Mouse (Mus musculus): ENCODE measurements at regions not wholly inside any gene's neighbourhood (a gene's known extent, or its start where the extent isn't known, plus 50 kb on each side); places are given as distances from the start of the nearest gene placed in this dataset.

DNA sequence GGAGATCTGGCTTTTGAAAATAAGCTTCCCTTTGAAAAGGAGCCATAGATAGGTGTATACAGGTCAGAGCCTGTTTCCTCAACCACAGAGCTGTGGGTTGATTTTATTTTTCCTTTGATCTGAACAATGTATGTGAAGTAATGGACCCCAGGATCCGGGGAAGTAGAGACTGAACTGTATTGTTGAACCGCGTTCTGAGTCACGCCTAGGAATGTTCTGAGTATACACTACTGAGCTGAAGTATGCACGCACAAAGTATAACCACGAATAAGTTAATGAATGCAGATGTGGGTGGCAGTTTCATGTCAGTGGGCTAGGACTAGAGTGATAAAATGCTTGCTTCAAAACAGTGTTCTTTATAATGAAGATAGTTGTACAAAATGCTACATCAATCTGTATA is 147.7 kb downstream of the Rassf9 start:
- H3K79me3 ChIP-seq (ENCODE audit: low read depth): no peaks in the 10 kb centered on the region
- no peaks in the 10 kb centered on the region for H3K27me3 ChIP-seq (ENCODE audit: control insufficient read depth, insufficient read depth, insufficient read length)
- no peaks in the 10 kb centered on the region for H3K36me3 ChIP-seq (ENCODE audit: control insufficient read depth, insufficient read depth)
- H3ac ChIP-seq (ENCODE audit: control insufficient read depth, insufficient read length, low read depth): no peak overlapping the region
- no peak overlapping the region for H3K4me3 ChIP-seq (ENCODE audit: insufficient read depth, poor library complexity, severe bottlenecking)
- H3K79me2 ChIP-seq (ENCODE audit: control insufficient read depth, insufficient read depth): no peaks in the 10 kb centered on the region
- TF ChIP-seq MYOD1 (IDR thresholded peaks at IDR 0.05; ENCODE audit: control insufficient read depth, insufficient read length, low read depth) (no peak), CEBPB (IDR thresholded peaks at IDR 0.05; ENCODE audit: low read depth) (peak; percentile 28), FOSL1 (IDR thresholded peaks at IDR 0.05; ENCODE audit: insufficient read depth, low read length, poor library complexity, severe bottlenecking) (peak; percentile 79)

DNA sequence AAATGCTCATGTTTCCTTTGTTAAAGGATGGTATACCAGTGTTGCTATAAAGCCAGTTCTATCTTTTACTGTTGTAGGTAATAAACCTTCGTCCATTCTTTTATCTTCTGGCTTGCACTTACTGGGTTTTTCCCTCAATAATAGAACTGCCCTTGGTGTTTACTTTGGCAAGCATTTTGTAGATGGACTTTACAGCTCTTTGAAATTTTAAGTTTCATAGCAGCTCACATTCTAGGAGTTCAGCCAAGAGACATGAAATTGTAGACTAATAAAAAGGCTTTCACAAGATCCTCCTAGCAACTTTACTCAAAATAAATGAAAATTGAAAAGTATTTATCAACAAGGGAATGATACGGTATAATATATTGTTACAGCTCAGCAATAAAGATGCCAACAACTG is 124.5 kb downstream of the Rassf9 start:
- TF ChIP-seq USF1 (IDR thresholded peaks at IDR 0.05; ENCODE audit: low read depth) (no peak), MYOD1 (IDR thresholded peaks at IDR 0.05; ENCODE audit: control insufficient read depth, insufficient read length, low read depth) (no peak), FOSL1 (IDR thresholded peaks at IDR 0.05; ENCODE audit: insufficient read depth, low read length, poor library complexity, severe bottlenecking) (no peak)
- Histone ChIP-seq H3K4me3 (ENCODE audit: insufficient read depth, poor library complexity, severe bottlenecking) (no peak overlapping the region), H3K27me3 (ENCODE audit: control insufficient read depth, insufficient read depth, insufficient read length) (no peaks in the 10 kb centered on the region), H3ac (ENCODE audit: control insufficient read depth, insufficient read length, low read depth) (no peak overlapping the region), H3K79me2 (ENCODE audit: control insufficient read depth, insufficient read depth) (no peaks in the 10 kb centered on the region), H3K79me3 (ENCODE audit: low read depth) (no peaks in the 10 kb centered on the region), H3K36me3 (ENCODE audit: control insufficient read depth, insufficient read depth) (no peaks in the 10 kb centered on the region)

DNA sequence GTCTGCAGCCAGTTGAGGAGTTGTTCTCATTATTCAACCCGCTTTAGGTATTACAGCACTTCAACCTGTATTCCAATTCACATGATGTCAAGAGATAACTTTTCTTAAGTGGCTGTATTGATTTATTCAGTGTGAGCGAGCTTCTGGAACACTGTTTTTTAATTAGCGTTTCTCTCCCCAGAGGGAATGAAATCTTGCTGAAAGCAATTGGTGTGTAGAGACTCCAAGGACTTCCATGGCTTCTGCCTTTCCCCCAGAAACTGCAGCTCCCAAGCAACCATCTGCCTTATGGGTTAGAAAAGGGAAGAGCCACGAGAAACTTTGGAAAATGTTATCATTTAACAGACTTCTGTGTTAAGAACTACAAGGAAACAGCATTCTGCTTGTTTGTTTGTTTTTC is 121.4 kb downstream of the Rassf9 start:
- Histone ChIP-seq H3K4me3 (ENCODE audit: insufficient read depth, poor library complexity, severe bottlenecking) (no peak overlapping the region), H3K79me2 (ENCODE audit: control insufficient read depth, insufficient read depth) (no peaks in the 10 kb centered on the region), H3K36me3 (ENCODE audit: control insufficient read depth, insufficient read depth) (no peaks in the 10 kb centered on the region), H3ac (ENCODE audit: control insufficient read depth, insufficient read length, low read depth) (no peak overlapping the region), H3K79me3 (ENCODE audit: low read depth) (no peaks in the 10 kb centered on the region), H3K27me3 (ENCODE audit: control insufficient read depth, insufficient read depth, insufficient read length) (no peaks in the 10 kb centered on the region)
- TF ChIP-seq CEBPB (IDR thresholded peaks at IDR 0.05; ENCODE audit: low read depth): no peak
- no peak for TF ChIP-seq MYOG (IDR thresholded peaks at IDR 0.05; ENCODE audit: control insufficient read depth, extremely low read depth, insufficient read length)
- no peak for TF ChIP-seq MAX (IDR thresholded peaks at IDR 0.05)
- no peak for TF ChIP-seq MYOD1 (IDR thresholded peaks at IDR 0.05; ENCODE audit: control insufficient read depth, insufficient read length, low read depth)
- TF ChIP-seq USF1 (IDR thresholded peaks at IDR 0.05; ENCODE audit: low read depth): no peak
- no peak for TF ChIP-seq FOSL1 (IDR thresholded peaks at IDR 0.05; ENCODE audit: insufficient read depth, low read length, poor library complexity, severe bottlenecking)
- TF ChIP-seq CTCF (IDR thresholded peaks at IDR 0.05; ENCODE audit: control insufficient read depth, insufficient read depth, insufficient read length): no peak

DNA sequence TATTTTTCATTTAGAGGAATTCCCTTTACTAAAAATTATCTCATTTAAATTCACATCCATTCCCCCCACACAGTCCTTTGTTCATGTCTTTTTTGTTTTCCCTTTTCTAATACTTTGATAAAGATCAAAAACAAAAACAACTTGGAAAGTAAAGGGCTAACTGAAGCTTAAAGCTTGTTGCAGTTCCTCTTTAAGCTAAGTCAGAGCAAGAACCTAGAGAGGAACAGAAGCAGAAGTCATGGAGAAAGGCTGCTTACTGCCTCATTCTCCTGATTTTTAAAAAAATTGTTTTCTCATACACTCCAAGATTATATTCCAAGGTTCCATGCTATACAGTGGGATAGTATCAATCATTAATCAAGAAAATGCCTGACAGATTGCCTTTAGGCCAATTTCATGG is 116.6 kb downstream of the Rassf9 start:
- Histone ChIP-seq H3K4me3 (ENCODE audit: insufficient read depth, poor library complexity, severe bottlenecking) (no peak overlapping the region), H3K79me2 (ENCODE audit: control insufficient read depth, insufficient read depth) (no peaks in the 10 kb centered on the region)
- no peak for TF ChIP-seq CTCF (IDR thresholded peaks at IDR 0.05; ENCODE audit: control insufficient read depth, insufficient read depth, insufficient read length)
- no peak for TF ChIP-seq FOSL1 (IDR thresholded peaks at IDR 0.05; ENCODE audit: insufficient read depth, low read length, poor library complexity, severe bottlenecking)
- TF ChIP-seq MYOD1 (IDR thresholded peaks at IDR 0.05; ENCODE audit: control insufficient read depth, insufficient read length, low read depth): no peak
- TF ChIP-seq USF1 (IDR thresholded peaks at IDR 0.05; ENCODE audit: low read depth): no peak
- TF ChIP-seq CEBPB (IDR thresholded peaks at IDR 0.05; ENCODE audit: low read depth): no peak

DNA sequence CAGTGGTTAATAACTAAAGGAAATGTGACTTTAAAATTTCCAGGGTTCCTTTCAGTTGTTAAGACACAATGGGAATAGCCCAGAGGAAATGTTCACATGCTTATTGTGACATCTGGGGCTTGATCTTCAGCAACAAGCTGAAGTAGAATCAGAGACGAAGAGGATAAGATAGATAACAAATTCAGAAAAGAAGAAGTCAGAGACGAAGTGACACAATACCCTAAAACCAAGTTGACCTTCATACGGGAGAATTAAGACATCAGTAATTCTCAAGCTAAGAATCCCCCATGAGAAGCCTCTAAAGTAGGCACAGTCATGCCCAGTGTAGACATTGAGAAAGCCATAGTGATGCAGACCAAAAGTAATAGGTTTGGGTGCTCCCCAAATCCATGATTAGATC is 111.9 kb downstream of the Rassf9 start:
- Histone ChIP-seq H3K36me3 (ENCODE audit: control insufficient read depth, insufficient read depth) (no peaks in the 10 kb centered on the region), H3ac (ENCODE audit: control insufficient read depth, insufficient read length, low read depth) (no peak overlapping the region), H3K27me3 (ENCODE audit: control insufficient read depth, insufficient read depth, insufficient read length) (no peaks in the 10 kb centered on the region), H3K79me3 (ENCODE audit: low read depth) (no peaks in the 10 kb centered on the region), H3K79me2 (ENCODE audit: control insufficient read depth, insufficient read depth) (no peaks in the 10 kb centered on the region), H3K4me3 (ENCODE audit: insufficient read depth, poor library complexity, severe bottlenecking) (no peak overlapping the region)
- TF ChIP-seq FOSL1 (IDR thresholded peaks at IDR 0.05; ENCODE audit: insufficient read depth, low read length, poor library complexity, severe bottlenecking) (no peak), CTCF (IDR thresholded peaks at IDR 0.05; ENCODE audit: control insufficient read depth, insufficient read depth, insufficient read length) (no peak), CEBPB (IDR thresholded peaks at IDR 0.05; ENCODE audit: low read depth) (no peak), MAX (IDR thresholded peaks at IDR 0.05) (no peak)

More for the DNA sequence above, 116.6 kb downstream of the Rassf9 start:
- Histone ChIP-seq H3K27me3 (ENCODE audit: control insufficient read depth, insufficient read depth, insufficient read length) (no peaks in the 10 kb centered on the region), H3K36me3 (ENCODE audit: control insufficient read depth, insufficient read depth) (no peaks in the 10 kb centered on the region), H3K79me3 (ENCODE audit: low read depth) (no peaks in the 10 kb centered on the region), H3ac (ENCODE audit: control insufficient read depth, insufficient read length, low read depth) (no peak overlapping the region)

DNA sequence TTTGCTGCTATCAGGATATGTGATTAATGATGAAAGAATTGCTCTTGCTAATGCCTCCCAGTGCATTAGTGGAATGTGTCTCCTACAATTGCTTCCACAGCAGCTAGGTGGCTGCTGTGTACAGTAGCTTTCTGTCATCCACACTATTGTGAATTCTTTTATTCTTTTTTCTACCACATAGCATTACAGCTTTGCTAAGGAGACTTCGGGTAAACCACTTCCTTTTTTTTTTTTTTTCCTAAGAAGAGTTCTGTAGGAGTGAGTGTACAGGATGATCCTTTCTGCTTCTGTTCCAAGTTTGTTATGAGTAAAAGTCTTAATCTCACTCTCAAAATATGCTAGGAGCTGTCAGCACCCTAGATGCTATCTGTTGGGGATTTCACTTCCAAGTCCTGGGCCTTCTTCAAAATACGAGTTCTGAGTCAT is 110.6 kb downstream of the Rassf9 start:
- no peaks in the 10 kb centered on the region for H3K79me2 ChIP-seq (ENCODE audit: control insufficient read depth, insufficient read depth)
- H3K36me3 ChIP-seq (ENCODE audit: control insufficient read depth, insufficient read depth): no peaks in the 10 kb centered on the region
- no peak overlapping the region for H3ac ChIP-seq (ENCODE audit: control insufficient read depth, insufficient read length, low read depth)
- H3K27me3 ChIP-seq (ENCODE audit: control insufficient read depth, insufficient read depth, insufficient read length): no peaks in the 10 kb centered on the region
- TF ChIP-seq MYOG (IDR thresholded peaks at IDR 0.05; ENCODE audit: control insufficient read depth, extremely low read depth, insufficient read length) (no peak), MYOD1 (IDR thresholded peaks at IDR 0.05; ENCODE audit: control insufficient read depth, insufficient read length, low read depth) (peak; percentile 5), MAX (IDR thresholded peaks at IDR 0.05) (peak; percentile 5), USF1 (IDR thresholded peaks at IDR 0.05; ENCODE audit: low read depth) (no peak), FOSL1 (IDR thresholded peaks at IDR 0.05; ENCODE audit: insufficient read depth, low read length, poor library complexity, severe bottlenecking) (peak; percentile 21), CEBPB (IDR thresholded peaks at IDR 0.05; ENCODE audit: low read depth) (no peak), CTCF (IDR thresholded peaks at IDR 0.05; ENCODE audit: control insufficient read depth, insufficient read depth, insufficient read length) (no peak)
- no peak overlapping the region for H3K4me3 ChIP-seq (ENCODE audit: insufficient read depth, poor library complexity, severe bottlenecking)
- H3K79me3 ChIP-seq (ENCODE audit: low read depth): no peaks in the 10 kb centered on the region
